Mouse (Mus musculus) hindbrain, postnatal 0 days (tissue): ENCODE measurements around the gene Cers6. TPM values are rescaled to one million over a fixed set of nuclear protein-coding genes. Genes with fewer than 3 reads are reported as not detected.
A peak's percentile ranks its signal among the peaks of the same experiment; 100 is the strongest.

Source experiments
- ATAC-seq: fragments of 200-750 bp; cut with Nextera tagmentation; 2 replicates; pipeline ENCODE4 v1.8.0; 2017; ENCODE audit warnings: mild to moderate bottlenecking, moderate TSS enrichment, moderate library complexity
- DNase-seq: peaks from one replicate; pipeline ENCODE4 v3.0.0-alpha.2; 2015; ENCODE audit warnings: low spot score
- H3K27ac ChIP-seq: fragments of 300-500 bp; sonication (generic); 2 replicates; pipeline ENCODE4 v1.5.1; 2014; ENCODE audit warnings: mild to moderate bottlenecking
- H3K27me3 ChIP-seq: fragments of 300-500 bp; sonication (generic); 2 replicates; pipeline ENCODE4 v1.6.1; 2014; ENCODE audit warnings: low read length, mixed read lengths; ENCODE audit not compliant: insufficient read depth
- H3K36me3 ChIP-seq: fragments of 300-500 bp; sonication (generic); 2 replicates; pipeline ENCODE4 v1.6.1; 2014; ENCODE audit warnings: low read length, mixed read lengths; ENCODE audit not compliant: insufficient read depth
- H3K4me1 ChIP-seq: fragments of 300-500 bp; sonication (generic); 2 replicates; pipeline ENCODE4 v1.6.1; 2014; ENCODE audit warnings: antibody characterized with exemption, low read length, mixed read lengths; ENCODE audit not compliant: insufficient read depth
- H3K4me2 ChIP-seq: fragments of 300-500 bp; sonication (generic); 2 replicates; pipeline ENCODE4 v1.6.1; 2014; ENCODE audit warnings: low read depth, mild to moderate bottlenecking, low read length, moderate library complexity, mixed read lengths
- H3K4me3 ChIP-seq: fragments of 300-500 bp; sonication (generic); 2 replicates; pipeline ENCODE4 v1.5.1; 2014; ENCODE audit warnings: low read length
- H3K9ac ChIP-seq: fragments of 300-500 bp; sonication (generic); replicated peaks from 2 replicates; pipeline ENCODE4 v1.6.1; 2014; ENCODE audit warnings: mild to moderate bottlenecking, low read length, moderate library complexity, mixed read lengths
- H3K9me3 ChIP-seq: fragments of 300-500 bp; sonication (generic); 2 replicates; pipeline ENCODE4 v1.6.1; 2016; ENCODE audit warnings: low read length, mixed read lengths
- CTCF ChIP-seq: IDR thresholded peaks from 2 replicates; pipeline ENCODE4 v1.5.1; 2016; ENCODE audit warnings: antibody characterized with exemption, control low read depth, low read depth
- WGBS: fragments of 180-500 bp; shearing (Covaris S2); extraction: QIAGEN DNeasy Blood & Tissue Kit; methylation state at CpG from one replicate; pipeline ENCODE4 v1.1.7; 2014; 5-methylcytosine and 5-hydroxymethylcytosine counted together
- polyA plus RNA-seq: library from polyadenylated mRNA; unstranded; fragments of >200 nt; fragmentation: Nextera tagmentation; extraction: Ambion mirVana; gene quantifications from 2 replicates; pipeline ENCODE4 v1.2.1, GENCODE M21; 2015
- total RNA-seq: library from RNA; depleted of rRNA; stranded (reverse); fragments of >200 nt; gene quantifications from 2 replicates; pipeline ENCODE4 v1.2.3, GENCODE M21; 2014

The Cers6 gene
- total and polyA plus RNA-seq, 2 experiments from 2014 or later: 25.8 to 58.7 TPM

DNA sequence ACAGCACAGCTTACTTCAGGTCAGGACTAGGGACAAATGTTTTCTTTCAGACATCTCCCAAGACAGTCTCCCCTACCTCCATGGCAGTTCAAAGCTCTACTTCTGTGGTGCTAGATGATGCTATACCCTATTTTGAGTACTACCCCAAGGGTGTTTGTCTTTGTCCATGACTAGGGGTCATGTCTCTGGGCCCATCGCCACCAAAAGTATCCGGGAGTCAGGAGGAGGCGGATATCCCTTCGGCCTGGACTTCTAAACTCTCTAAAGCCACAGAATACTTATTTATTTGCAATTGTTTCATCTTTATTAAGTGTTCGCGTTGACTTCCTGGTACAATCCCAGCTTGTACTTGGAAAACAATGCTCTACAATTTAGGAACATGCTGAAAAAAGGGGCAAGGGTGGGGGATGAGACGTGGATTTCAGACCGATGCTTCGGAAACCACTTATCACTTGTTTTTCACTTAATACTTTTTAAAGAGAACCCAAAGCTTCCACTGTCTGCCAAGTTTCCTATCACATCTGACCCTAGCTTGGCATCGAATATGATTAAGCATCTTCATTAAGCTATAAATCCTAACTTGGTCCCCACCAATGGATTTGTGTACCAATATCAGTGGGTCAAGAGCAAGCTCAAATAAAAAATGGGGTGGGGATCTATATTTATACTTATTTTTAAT lies 276.3 kb downstream of the Cers6 start:
- Histone ChIP-seq H3K4me2 (no peak overlapping the region), H3K36me3 (no peaks in the 10 kb centered on the region), H3K4me3 (no peak overlapping the region), H3K27me3 (no peaks in the 10 kb centered on the region), H3K9me3 (0 out of 2 replicates have a peak, but pooled peaks cover 4% of the 10 kb centered on the region), H3K4me1 (no peaks in the 10 kb centered on the region), H3K9ac (no peak overlapping the region), H3K27ac (no peak overlapping the region)
- ATAC-seq (no peak), DNase-seq (no peak)
- no peak for TF ChIP-seq CTCF
- WGBS: 88% methylated on average over 10 of the region's 10 CpGs

DNA sequence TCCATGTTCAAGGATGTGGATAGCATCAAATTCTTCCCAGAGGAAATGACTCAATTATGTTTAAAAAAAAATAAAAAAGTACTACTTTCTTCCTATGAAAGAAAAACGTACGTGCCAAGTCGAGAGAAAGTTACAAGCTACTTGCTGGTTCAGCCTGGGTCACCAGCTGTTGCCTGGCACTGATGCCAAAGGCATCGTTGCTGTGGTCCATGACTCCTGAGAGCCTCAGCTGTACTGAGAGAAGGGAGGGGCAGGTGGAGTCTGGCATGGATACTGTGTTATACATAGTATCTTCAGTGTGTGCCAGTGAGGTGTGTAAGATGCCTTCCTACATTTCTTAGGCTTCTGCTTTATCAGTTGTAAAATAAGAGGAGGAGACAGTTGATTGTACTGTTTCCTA lies 277.5 kb downstream of the Cers6 start:
- H3K36me3 ChIP-seq: no peaks in the 10 kb centered on the region
- H3K27ac ChIP-seq: no peak overlapping the region
- WGBS: 40% methylated on average over 4 of the region's 4 CpGs
- H3K4me3 ChIP-seq: no peak overlapping the region
- ATAC-seq (no peak), DNase-seq (peak; percentile 36)
- H3K4me1 ChIP-seq: no peaks in the 10 kb centered on the region
- no peaks in the 10 kb centered on the region for H3K9me3 ChIP-seq
- H3K9ac ChIP-seq: no peak overlapping the region
- no peak for TF ChIP-seq CTCF
- no peaks in the 10 kb centered on the region for H3K27me3 ChIP-seq
- no peak overlapping the region for H3K4me2 ChIP-seq

DNA sequence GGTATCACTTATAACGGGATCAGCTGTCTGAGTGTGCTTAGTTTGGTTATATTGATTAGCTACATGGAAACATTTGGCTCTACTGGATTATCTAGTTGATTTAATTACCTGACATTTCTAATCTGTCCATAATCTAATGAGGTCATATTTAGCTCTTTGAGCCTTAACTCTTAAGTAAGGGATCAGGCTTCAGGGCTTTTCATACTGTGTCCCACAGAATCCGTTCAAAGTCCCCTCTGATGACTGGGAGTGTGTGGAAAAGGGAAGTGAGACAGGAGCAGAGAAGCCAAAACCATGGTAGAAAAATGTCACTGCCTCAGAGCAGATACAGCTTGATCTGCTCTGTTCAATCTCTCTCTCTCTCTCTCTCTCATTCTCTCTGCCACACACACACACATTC lies 279.0 kb downstream of the Cers6 start:
- DNase-seq (no peak), ATAC-seq (no peak)
- Histone ChIP-seq H3K9me3 (no peaks in the 10 kb centered on the region), H3K4me1 (no peaks in the 10 kb centered on the region), H3K27ac (no peak overlapping the region), H3K4me2 (no peak overlapping the region), H3K27me3 (no peaks in the 10 kb centered on the region), H3K4me3 (no peak overlapping the region), H3K9ac (no peak overlapping the region), H3K36me3 (no peaks in the 10 kb centered on the region)
- WGBS: 75% methylated on average over 2 of the region's 2 CpGs
- TF ChIP-seq CTCF: no peak

DNA sequence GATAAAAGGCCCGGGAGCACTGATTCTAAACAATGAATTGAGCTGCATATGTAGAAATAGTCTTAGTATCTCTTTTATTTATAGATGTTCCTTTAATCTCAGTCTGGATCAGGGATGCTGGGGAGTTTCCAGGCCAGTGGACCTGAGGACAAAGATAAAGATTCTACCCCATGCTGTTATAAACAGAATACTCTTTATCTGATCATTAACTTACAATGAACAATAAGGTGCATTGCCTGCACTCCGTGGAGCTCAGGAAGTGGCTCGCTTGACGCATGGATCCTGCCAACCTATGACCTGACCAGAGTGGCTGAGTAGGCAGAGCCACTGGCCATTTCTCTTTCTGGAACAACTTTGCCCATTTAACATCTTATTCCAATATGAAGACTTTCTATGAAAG lies 279.6 kb downstream of the Cers6 start:
- ATAC-seq: no peak
- H3K9ac ChIP-seq: no peak overlapping the region
- H3K27ac ChIP-seq: no peak overlapping the region
- no peaks in the 10 kb centered on the region for H3K27me3 ChIP-seq
- H3K4me3 ChIP-seq: no peak overlapping the region
- H3K36me3 ChIP-seq: no peaks in the 10 kb centered on the region
- DNase-seq: no peak
- no peaks in the 10 kb centered on the region for H3K4me1 ChIP-seq
- 63% methylated on average over 4 of the region's 4 CpGs for WGBS
- no peak overlapping the region for H3K4me2 ChIP-seq
- TF ChIP-seq CTCF: no peak
- no peaks in the 10 kb centered on the region for H3K9me3 ChIP-seq

DNA sequence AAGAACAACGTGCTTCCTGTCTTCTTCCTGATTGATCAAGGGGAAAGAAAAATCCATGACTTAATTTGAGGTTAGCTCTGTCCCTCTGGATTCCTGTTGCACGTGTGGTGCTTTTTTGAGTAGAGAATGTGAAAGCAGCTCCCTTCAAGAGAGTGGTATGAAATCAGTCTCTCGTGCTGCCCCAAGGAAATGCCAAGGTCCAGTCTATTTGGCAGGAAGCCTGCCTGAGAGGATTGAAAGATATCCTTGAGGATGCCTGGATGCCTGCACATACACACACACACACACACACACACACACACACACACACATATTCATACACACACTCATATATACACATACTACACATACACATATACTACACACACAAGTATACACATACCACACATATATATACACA lies 287.4 kb downstream of the Cers6 start:
- H3K27ac ChIP-seq: no peak overlapping the region
- H3K9me3 ChIP-seq: no peaks in the 10 kb centered on the region
- H3K9ac ChIP-seq: no peak overlapping the region
- no peaks in the 10 kb centered on the region for H3K36me3 ChIP-seq
- H3K4me3 ChIP-seq: no peak overlapping the region
- no peak for TF ChIP-seq CTCF
- no peaks in the 10 kb centered on the region for H3K27me3 ChIP-seq
- WGBS: 57% methylated on average over 3 of the region's 3 CpGs
- DNase-seq (no peak), ATAC-seq (no peak)
- H3K4me1 ChIP-seq: no peaks in the 10 kb centered on the region
- H3K4me2 ChIP-seq: no peak overlapping the region

DNA sequence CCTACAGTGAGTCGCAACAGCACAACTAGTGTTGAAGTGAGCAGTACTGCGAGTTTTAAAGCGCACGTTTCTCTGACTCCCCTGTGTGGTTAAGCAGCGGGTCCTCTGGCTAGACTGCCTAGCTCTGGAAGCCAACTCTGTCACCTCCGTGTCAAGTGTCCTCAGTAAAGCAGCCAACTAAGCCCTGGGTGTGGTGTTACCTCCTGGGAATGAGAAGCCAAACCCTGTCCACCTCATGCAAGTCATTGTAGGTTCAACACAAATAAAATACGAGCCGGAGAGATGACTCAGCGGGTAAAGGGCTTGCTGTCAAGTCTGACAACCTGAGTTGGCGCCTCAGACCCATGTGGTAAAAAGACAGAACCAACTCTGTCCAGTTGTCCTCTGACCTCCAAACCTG lies 287.9 kb downstream of the Cers6 start:
- no peaks in the 10 kb centered on the region for H3K9me3 ChIP-seq
- DNase-seq: no peak
- TF ChIP-seq CTCF: no peak
- no peak for ATAC-seq
- H3K4me3 ChIP-seq: no peak overlapping the region
- H3K9ac ChIP-seq: no peak overlapping the region
- H3K27ac ChIP-seq: no peak overlapping the region
- no peak overlapping the region for H3K4me2 ChIP-seq
- H3K4me1 ChIP-seq: no peaks in the 10 kb centered on the region
- WGBS: 89% methylated on average over 10 of the region's 10 CpGs
- no peaks in the 10 kb centered on the region for H3K27me3 ChIP-seq
- H3K36me3 ChIP-seq: no peaks in the 10 kb centered on the region

DNA sequence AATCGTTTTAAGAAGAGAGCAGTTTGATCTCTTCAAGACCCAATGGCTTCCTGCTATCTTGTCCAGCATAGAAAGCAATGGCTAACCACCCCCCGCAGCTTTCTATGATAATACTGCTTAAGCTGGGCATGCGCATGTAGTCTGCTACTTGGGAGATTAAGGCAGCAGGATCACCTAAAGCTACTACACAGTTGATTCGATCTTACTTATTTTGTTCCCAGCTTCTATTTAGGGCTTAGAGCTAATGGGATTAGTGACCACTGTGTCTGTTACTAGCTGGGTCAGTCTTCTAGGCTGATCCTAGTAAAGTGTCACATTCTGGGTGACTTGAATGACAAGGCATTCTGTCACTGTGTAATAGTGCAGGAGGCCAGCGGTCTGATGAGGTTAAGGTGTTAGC lies 289.6 kb downstream of the Cers6 start:
- 69% methylated on average over 5 of the region's 5 CpGs for WGBS
- H3K9me3 ChIP-seq: no peaks in the 10 kb centered on the region
- TF ChIP-seq CTCF: no peak
- H3K4me2 ChIP-seq: no peak overlapping the region
- H3K36me3 ChIP-seq: no peaks in the 10 kb centered on the region
- H3K27me3 ChIP-seq: no peaks in the 10 kb centered on the region
- H3K27ac ChIP-seq: no peak overlapping the region
- H3K9ac ChIP-seq: no peak overlapping the region
- H3K4me3 ChIP-seq: no peak overlapping the region
- ATAC-seq (no peak), DNase-seq (no peak)
- no peaks in the 10 kb centered on the region for H3K4me1 ChIP-seq
